Mouse (Mus musculus) left cerebral cortex, postnatal 36 days (tissue): ENCODE measurements around the gene Mymk. TPM values are rescaled to one million over a fixed set of nuclear protein-coding genes. Genes with fewer than 3 reads are reported as not detected.

ENCODE experiments used
- DNase-seq, 2 experiments: peaks; one replicate each; pipeline ENCODE4 v3.0.0; 2021 to 2022; ENCODE audit warnings: low spot score in 2 of 2, mixed read lengths in 1 of 2
- intact Hi-C: fragments of 180-260 bp; cut with DNase I; formaldehyde crosslinking; loops from one replicate; pipeline ENCODE4 v1.15.1; 2025
- total RNA-seq, 2 experiments: library from RNA; stranded (reverse); gene quantifications; 2 replicates each; pipeline ENCODE4 v1.2.3; 2021

The Mymk gene
- total RNA-seq = under 1 TPM in 1 of 2 experiments, not detected in 1; 0.44 TPM

GRCm38 (mm10) chr2:27071978-27072377 is at the start of gene Mymk:
Gene Mymk (minus strand): TSS chr2:27072179.
- intact Hi-C loops = no loop called here
- DNase-seq = no peak

DNA sequence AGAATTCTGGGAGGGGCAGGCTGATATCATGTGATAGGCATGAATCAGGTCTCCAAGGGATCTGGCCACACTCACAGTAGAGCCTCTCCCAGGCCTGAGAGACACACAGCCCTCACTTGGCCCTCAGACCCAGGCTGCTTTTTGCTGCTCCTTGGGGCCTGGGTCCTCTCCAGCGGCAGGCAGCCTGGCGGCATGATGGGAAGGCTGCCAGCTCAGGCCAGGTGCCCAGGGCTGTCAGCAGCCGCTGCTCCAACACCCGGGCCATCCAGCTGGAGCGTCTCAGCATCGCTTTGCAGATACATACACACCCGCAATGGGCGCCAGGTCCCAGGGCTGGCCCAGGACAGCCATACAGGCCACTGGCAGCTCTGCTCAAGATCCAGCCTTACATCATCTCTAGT is 48.3 kb upstream of the Mymk start:
- intact Hi-C loops = loop anchor here (5.0 kb wide), 2 partner anchors 78 to 112 kb away; no protein-coding TSS in a partner anchor
- DNase-seq = no peak

DNA sequence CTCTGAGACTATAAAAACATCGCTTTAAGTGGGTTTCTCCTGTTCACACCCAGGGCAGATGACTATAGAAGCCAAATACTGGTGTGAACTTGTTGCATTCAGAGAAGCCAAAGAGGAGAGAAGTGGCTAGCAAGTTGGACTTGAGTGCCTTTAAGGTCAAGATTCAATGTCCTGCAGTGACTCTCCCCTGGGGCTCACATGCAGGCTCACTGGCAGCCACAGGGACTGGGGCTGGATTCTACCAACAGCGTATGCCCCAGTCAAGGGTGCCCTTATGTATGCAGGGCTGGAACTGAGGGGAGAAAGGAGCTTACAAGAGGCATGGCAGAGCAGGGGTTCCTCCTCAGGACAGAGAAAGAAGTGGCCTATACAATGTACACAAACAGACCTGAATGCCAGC is 47.8 kb upstream of the Mymk start:
- DNase-seq = no peak
- intact Hi-C loops = loop anchor here (5.0 kb wide), 2 partner anchors 77 to 113 kb away; no protein-coding TSS in a partner anchor

DNA sequence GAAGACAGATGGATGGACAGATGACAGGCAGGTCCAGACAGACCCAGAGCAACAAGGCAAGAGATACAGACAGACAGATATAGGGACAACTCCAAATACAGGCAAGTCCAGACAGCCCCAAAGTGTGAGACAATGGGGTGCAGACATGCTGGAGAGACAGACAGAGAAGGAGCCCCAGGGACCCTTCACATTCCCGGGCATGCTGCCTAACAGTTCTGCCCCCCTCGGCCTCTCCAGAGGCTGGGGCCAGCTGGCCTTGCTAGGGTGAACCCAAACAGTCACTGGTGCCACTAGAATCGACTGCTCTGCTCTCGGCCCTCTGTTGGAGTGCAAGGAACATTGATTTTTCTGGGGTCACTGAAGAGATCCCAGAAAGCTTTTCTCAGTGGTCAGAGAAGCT is 46.5 kb upstream of the Mymk start:
- DNase-seq = no peak
- intact Hi-C loops = no loop called here

- DNase-seq = no peak
- intact Hi-C loops = no loop called here
Observed at GRCm38 (mm10) chr2:27114169-27114568, 42.2 kb upstream of the Mymk start.

DNA sequence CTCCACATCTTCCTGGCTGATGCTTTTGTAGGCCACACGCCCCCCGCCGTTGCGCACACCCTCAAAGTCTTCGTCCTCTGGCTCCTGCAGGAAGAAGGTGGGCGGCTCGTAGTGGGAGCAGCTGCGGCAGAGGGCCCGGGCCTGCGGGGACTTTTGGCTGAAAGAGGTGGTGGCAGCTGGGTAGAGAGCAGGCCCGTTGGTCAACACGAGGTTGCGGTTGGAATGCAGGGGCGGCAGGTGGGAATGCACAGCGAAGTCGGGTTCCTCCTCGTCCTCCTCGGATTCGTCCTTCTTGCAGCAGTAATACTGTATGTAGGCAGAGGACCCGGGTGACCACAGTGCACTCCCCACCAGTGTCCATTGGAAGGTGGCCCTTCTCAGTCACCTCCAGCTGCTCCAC is 40.6 kb upstream of the Mymk start:
- intact Hi-C loops = no loop called here
- no peak for DNase-seq

DNA sequence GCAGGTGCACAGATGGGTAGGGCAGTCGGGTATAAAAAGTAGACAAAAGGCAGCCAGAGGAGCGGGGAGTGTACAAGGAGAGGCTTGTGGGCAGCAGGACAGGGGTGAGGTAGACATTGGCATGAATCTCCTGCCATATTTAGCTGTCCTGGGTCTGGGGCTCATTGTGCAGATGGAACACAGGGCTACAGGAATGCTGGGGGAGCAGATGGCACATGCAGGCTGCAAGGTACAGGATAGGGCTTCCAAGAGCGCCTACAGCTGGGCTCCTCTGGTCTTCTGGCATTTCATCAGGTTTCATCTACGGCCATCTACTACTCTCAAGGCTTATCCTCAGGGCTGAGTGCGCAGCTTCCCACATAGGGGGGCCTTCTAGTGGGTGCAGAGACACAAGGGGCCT is 37.1 kb upstream of the Mymk start:
- intact Hi-C loops = no loop called here
- peak in 1 of 2 experiments; percentile 50 for DNase-seq

DNA sequence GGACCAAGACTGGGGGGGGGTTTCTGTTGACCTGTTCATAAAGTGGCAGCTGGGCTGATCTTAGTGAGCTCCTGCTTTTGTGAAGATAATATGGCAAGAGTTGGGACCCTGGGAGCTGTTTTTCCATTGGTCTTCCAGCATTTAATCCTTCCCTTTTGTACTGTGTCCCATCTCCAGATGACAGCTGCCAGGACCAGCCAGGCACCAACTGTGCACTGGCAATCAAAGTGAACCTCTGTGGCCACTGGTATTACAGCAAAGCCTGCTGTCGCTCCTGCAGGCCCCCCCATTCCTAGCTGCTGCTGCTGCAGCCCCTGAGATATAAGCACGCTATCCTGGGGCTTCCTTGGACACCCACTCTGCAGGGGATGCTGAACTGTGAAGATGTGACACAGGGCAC is 36.2 kb upstream of the Mymk start:
- intact Hi-C loops = no loop called here
- DNase-seq = no peak

- intact Hi-C loops = no loop called here
- DNase-seq = no peak
Observed at GRCm38 (mm10) chr2:27106816-27107215, 34.8 kb upstream of the Mymk start.

DNA sequence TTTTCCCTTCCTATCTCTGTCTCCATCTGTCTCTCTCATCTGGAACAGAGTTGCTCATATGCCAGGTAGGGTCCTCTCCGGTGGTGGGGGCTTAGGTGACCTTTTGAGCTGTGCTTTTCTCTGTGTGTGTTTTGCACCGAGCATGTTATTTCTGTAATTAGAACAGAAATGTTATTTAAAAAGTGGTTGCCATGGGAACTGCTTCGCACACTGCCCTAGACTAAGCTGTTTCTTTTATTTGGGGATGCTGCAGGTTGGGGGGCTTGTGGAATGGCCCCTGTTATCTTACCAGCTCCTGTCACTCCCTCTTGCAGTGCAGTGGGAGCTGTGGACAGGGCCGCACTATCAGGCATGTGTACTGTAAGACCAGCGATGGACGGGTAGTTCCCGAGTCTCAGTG is 31.6 kb upstream of the Mymk start:
- intact Hi-C loops = no loop called here
- DNase-seq = peak in 1 of 2 experiments; percentile 35

GRCm38 (mm10) chr2:27097776-27098175 is 25.8 kb upstream of the Mymk start:
- intact Hi-C loops = no loop called here
- peak in 1 of 2 experiments; percentile 27 for DNase-seq

DNA sequence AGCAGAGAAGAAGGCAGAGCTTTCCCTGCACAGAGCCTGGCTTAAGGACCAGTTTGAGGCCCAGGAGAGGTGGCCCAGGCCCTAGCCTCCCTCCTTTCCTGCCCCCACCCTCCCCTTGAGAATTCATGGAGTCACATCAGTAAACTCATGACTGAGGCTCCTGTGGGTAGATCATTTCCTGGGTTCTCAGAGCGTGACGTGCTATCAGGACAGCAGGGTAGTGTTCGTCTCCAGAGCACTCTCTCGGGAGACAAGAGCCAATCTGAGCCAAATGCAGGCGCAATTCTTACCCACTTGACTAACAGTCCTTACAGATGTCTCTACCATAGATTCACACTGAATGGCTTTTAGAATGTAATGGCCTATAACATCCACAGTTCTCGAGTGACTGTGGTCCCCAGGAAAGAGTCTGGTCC is 25.3 kb upstream of the Mymk start:
- intact Hi-C loops = no loop called here
- DNase-seq = no peak

GRCm38 (mm10) chr2:27096341-27096981 is 24.5 kb upstream of the Mymk start:
- peak; percentile 81 to 82 for DNase-seq

GRCm38 (mm10) chr2:27095178-27095577 is 23.2 kb upstream of the Mymk start:
- DNase-seq = no peak
- intact Hi-C loops = no loop called here

More at GRCm38 (mm10) chr2:27096341-27096981, 24.5 kb upstream of the Mymk start:
- intact Hi-C loops = no loop called here

DNA sequence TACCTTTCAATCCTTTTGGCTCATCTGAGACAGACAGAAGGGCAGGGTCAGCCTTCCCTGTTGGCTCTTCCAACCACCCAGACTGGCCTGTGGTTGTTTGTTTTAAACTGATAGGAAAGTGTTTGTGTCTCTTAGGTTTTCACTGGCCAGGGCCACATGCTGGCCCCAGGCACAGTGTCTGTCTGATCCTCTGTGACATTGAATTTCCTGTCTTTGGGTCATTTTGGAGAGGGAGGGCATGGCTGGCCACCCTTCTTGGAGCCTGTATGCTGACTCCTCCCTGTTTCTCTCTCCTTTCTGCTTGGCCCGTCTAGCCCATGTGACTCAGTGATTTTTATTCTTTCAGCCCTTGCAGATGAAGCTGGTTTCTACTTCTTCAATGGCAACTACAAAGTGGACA is 17.3 kb upstream of the Mymk start:
- no peak for DNase-seq
- intact Hi-C loops = no loop called here

GRCm38 (mm10) chr2:27088700-27089099 is 16.7 kb upstream of the Mymk start:
- intact Hi-C loops = no loop called here
- DNase-seq = no peak

GRCm38 (mm10) chr2:27088071-27088644 is 16.2 kb upstream of the Mymk start:
- intact Hi-C loops = no loop called here
- no peak for DNase-seq

DNA sequence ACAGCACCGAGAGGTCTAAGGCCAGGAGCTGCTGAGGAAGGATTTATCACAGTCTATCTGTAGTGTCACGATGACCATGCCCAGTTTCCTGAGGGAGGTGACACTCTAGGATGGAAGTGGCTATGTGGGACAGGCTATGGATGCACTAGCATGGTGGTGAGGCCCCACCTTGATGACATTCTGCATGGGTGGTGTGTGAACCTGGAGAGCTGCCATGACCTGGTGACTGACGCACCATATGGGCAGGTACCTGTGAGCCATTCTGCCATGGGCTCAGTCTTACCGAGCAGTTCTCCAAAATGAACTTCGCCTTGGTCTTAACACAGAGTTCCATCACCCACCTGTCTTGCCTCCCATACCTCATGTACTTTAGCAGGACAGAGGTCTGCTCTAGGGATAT is 15.6 kb upstream of the Mymk start:
- no peak for DNase-seq
- intact Hi-C loops = no loop called here

DNA sequence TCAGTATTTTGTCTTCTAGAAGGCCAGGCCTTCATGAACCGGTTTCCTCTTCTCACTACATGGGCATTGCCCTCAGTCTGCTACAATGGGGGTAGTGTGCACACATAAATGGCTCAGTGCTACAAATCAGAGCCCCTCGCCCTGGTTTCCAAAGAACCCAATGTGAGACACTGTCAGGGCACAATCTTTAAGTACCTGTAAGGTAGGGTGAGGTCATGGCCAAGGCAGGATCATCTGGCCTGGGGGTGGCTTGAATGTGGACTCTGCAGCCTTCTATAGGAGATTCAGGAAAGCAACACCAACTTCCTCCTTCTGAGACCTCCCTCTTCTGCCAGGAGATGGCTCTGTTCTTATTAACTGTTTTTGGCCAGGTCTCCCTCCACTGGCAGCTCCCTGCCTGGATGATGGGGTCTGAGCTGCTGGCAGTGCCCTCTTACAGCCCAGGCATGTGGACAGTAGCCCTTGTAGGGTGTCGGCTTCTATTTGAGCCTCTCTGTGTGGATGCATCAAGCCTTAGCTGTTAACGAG is 14.6 kb upstream of the Mymk start:
- DNase-seq = no peak
- intact Hi-C loops = no loop called here

DNA sequence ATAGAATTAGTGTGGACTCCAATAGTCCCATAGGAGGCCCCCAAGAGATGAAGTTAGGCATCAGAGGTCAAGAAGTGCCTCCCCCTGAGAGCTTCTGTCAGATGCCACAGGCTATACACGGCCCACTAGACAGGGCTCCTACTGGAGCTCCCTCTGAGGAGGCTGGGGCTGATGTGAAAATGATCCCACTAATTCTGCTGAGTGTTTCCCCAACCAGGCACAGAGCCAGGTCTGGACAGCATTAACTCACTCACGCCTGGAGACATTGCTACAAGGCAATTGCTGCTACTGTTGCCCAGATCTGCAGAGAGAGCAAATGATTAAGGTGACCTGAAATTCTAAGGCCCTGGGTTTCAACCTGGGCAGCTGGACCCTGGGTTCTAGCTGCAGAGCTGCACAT is 13.8 kb upstream of the Mymk start:
- intact Hi-C loops = no loop called here
- no peak for DNase-seq

GRCm38 (mm10) chr2:27084963-27085362 is 13.0 kb upstream of the Mymk start:
- intact Hi-C loops = no loop called here
- no peak for DNase-seq
